Mouse (Mus musculus): ENCODE measurements at regions not wholly inside any gene's neighbourhood (a gene's known extent, or its start where the extent isn't known, plus 50 kb on each side); places are given as distances from the start of the nearest gene placed in this dataset.

DNA sequence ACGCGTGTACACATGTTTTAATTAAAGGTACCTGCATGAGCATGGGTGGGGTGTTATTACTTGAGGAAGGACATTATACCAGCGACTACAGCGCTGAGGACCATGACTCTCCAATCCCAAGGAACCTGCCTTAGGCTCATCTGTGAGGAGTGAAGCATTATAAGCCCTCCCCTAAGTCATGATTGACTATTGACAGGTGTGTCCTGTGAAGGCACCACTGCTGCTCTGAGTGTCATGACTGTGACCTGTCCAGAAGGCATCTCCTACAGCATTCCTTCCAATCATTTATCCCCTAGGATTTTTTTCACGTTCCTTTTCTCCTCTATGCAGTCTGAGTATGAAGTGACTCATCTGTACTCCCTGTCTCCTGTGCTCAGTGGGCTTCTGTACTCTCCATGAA lies 199.9 kb upstream of the Gm9833 start:
- no peak overlapping the region for H3K27ac ChIP-seq
- ATAC-seq (ENCODE audit: insufficient read depth) = no peak
- peaks cover 0 to 3% of the 10 kb centered on the region in 2 experiments; a peak in 3 of 4 replicates for H3K4me1 ChIP-seq (replicated peaks; ENCODE audit: control insufficient read depth in 2 of 2, insufficient read depth in 2 of 2, low read length in 1 of 2)
- H3K36me3 ChIP-seq (replicated peaks; ENCODE audit: control insufficient read depth, insufficient read depth, low read depth) = no peaks in the 10 kb centered on the region
- H3K4me3 ChIP-seq (ENCODE audit: insufficient read depth in 1 of 2, low read depth in 2 of 2, low read length in 2 of 2) = no peak overlapping the region
- TF ChIP-seq CTCF (IDR thresholded peaks at IDR 0.05; ENCODE audit: low read depth) = no peak
- TF ChIP-seq EP300 (IDR thresholded peaks at IDR 0.05; ENCODE audit: low read depth) = no peak
- no peaks in the 10 kb centered on the region for H3K9me3 ChIP-seq (ENCODE audit: control insufficient read depth, low read length)
- no peak overlapping the region for H3K4me2 ChIP-seq (ENCODE audit: low read depth)
- WGBS (ENCODE audit: insufficient replicate concordance) = 58% methylated on average over 5 of the region's 5 CpGs
- H3K9ac ChIP-seq (replicated peaks) = no peak overlapping the region
- no peak for DNase-seq (ENCODE audit: low read depth in 3 of 3, low spot score in 3 of 3)
- H3K27me3 ChIP-seq (ENCODE audit: control insufficient read depth, insufficient read depth, low read length) = no peaks in the 10 kb centered on the region

DNA sequence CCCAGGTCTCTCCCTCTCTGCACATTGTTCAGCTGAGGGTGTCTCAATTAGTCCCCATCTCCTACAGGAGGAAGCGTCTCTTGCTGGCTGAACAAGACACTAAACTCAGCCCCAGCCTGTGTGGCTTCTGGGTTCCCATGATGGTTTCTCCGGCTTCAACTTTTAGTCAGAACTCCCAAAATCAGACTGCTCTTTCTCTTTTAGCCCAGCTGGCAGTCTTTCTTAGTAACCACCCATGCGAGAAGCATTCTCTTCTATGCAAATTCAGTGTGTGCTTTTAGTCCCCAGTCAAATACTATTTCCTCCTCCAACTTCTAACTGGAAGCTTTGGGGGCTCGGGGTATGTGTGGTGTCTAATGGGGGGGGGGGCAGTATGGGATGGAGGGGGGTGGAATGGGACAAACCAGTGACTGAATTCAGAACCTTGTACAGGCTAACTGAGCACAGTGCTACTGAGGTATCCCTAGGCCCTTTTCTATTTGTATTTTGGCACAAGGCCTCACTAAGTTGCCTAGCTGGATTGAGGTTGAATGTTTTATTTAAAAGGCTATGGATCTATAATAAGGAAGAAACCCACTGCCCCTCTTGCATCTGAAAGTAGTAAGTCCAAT lies 194.9 kb upstream of the Gm9833 start:
- Histone ChIP-seq H3K9me3 (ENCODE audit: control insufficient read depth, low read length) (no peaks in the 10 kb centered on the region), H3K9ac (replicated peaks) (no peak overlapping the region), H3K4me1 (replicated peaks; ENCODE audit: control insufficient read depth in 2 of 2, insufficient read depth in 2 of 2, low read length in 1 of 2) (peaks cover 0 to 4% of the 10 kb centered on the region in 2 experiments; a peak in 1 of 4 replicates), H3K36me3 (replicated peaks; ENCODE audit: control insufficient read depth, insufficient read depth, low read depth) (no peaks in the 10 kb centered on the region), H3K4me2 (ENCODE audit: low read depth) (no peak overlapping the region), H3K27me3 (ENCODE audit: control insufficient read depth, insufficient read depth, low read length) (no peaks in the 10 kb centered on the region), H3K4me3 (ENCODE audit: insufficient read depth in 1 of 2, low read depth in 2 of 2, low read length in 2 of 2) (no peak overlapping the region), H3K27ac (no peak overlapping the region)
- 55% methylated on average over 4 of the region's 4 CpGs for WGBS (ENCODE audit: insufficient replicate concordance)
- TF ChIP-seq CTCF (IDR thresholded peaks at IDR 0.05; ENCODE audit: low read depth) = no peak
- TF ChIP-seq EP300 (IDR thresholded peaks at IDR 0.05; ENCODE audit: low read depth) = no peak
- ATAC-seq (ENCODE audit: insufficient read depth) = no peak
- no peak for DNase-seq (ENCODE audit: low read depth in 3 of 3, low spot score in 3 of 3)

DNA sequence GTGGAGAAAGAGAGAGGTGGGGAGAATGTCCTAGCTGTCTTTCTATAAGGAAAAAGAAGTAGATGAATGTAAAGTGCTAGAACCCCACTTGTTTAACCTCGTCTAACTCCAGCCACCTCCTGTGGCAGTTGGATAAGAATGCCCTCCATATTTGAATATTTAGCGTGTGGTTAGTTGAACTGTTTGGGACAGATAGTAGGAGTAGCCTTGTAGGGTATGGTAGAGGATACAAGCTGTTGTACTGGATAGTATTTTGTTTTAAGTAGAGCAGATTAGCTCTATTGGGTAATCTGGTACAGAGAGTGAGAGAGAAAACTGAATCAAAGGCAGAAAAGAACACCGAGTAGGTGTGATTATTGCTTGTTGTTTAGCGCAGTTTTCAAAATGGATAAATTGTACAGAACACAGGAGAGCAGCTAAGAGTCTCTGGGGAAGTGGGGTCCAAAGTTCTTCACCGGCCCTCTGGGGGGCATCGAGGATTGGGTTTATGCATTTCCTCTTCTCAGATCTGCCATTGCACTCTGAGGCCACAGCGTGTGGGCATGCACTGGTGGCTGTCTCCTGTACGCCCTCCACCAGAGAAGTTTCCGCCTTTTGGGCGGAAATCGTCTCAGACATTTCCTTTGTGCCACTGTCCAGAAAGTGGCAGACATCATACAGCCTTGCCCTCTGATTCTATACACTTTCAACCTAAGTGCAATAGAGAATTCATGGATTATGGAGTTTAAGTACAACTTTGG lies 192.3 kb upstream of the Gm9833 start:
- DNase-seq (ENCODE audit: low read depth in 3 of 3, low spot score in 3 of 3) (no peak), ATAC-seq (ENCODE audit: insufficient read depth) (peak; percentile 26; the same call in 1 of the 2 replicates)
- 42% methylated on average over 11 of the region's 11 CpGs for WGBS (ENCODE audit: insufficient replicate concordance)
- Histone ChIP-seq H3K4me2 (ENCODE audit: low read depth) (no peak overlapping the region), H3K36me3 (replicated peaks; ENCODE audit: control insufficient read depth, insufficient read depth, low read depth) (no peaks in the 10 kb centered on the region), H3K4me3 (ENCODE audit: insufficient read depth in 1 of 2, low read depth in 2 of 2, low read length in 2 of 2) (no peak overlapping the region), H3K27ac (no peak overlapping the region), H3K27me3 (ENCODE audit: control insufficient read depth, insufficient read depth, low read length) (no peaks in the 10 kb centered on the region), H3K4me1 (replicated peaks; ENCODE audit: control insufficient read depth in 2 of 2, insufficient read depth in 2 of 2, low read length in 1 of 2) (peaks cover 0 to 4% of the 10 kb centered on the region in 2 experiments; a peak in 1 of 4 replicates), H3K9me3 (ENCODE audit: control insufficient read depth, low read length) (no peaks in the 10 kb centered on the region), H3K9ac (replicated peaks) (no peak overlapping the region)
- TF ChIP-seq EP300 (IDR thresholded peaks at IDR 0.05; ENCODE audit: low read depth) (no peak), CTCF (IDR thresholded peaks at IDR 0.05; ENCODE audit: low read depth) (no peak)

- ATAC-seq (ENCODE audit: insufficient read depth) (no peak), DNase-seq (ENCODE audit: low read depth in 3 of 3, low spot score in 3 of 3) (no peak)
- Histone ChIP-seq H3K4me2 (ENCODE audit: low read depth) (no peak overlapping the region), H3K4me1 (replicated peaks; ENCODE audit: control insufficient read depth in 2 of 2, insufficient read depth in 2 of 2, low read length in 1 of 2) (peaks cover 0 to 4% of the 10 kb centered on the region in 2 experiments; a peak in 1 of 4 replicates), H3K4me3 (ENCODE audit: insufficient read depth in 1 of 2, low read depth in 2 of 2, low read length in 2 of 2) (no peak overlapping the region), H3K27me3 (ENCODE audit: control insufficient read depth, insufficient read depth, low read length) (no peaks in the 10 kb centered on the region), H3K36me3 (replicated peaks; ENCODE audit: control insufficient read depth, insufficient read depth, low read depth) (no peaks in the 10 kb centered on the region), H3K9me3 (ENCODE audit: control insufficient read depth, low read length) (no peaks in the 10 kb centered on the region), H3K9ac (replicated peaks) (no peak overlapping the region), H3K27ac (no peak overlapping the region)
- TF ChIP-seq CTCF (IDR thresholded peaks at IDR 0.05; ENCODE audit: low read depth) = no peak
- no peak for TF ChIP-seq EP300 (IDR thresholded peaks at IDR 0.05; ENCODE audit: low read depth)
- WGBS (ENCODE audit: insufficient replicate concordance) = 56% methylated on average over 5 of the region's 5 CpGs
Observed at GRCm38 (mm10) chr3:9896303-9896702, 191.6 kb upstream of the Gm9833 start.

DNA sequence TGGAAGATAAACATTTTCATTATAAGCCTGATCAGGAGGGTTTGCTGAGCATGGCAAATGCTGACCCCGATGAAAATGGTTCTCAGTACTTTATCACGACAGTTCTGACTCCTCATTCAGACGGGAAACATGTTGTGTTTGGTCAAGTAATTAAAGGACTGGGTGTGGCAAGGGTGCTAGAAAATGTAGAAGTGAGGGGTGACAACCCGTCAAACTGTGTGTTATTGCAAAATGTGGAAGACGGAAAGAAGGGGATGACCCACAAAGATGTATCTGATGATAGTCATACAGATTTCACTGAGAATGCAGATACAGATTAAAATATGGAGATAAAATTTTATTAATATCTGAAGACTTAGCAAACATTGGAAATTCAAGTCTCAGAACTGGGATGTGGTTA lies 186.2 kb upstream of the Gm9833 start:
- Histone ChIP-seq H3K4me2 (ENCODE audit: low read depth) (no peak overlapping the region), H3K9me3 (ENCODE audit: control insufficient read depth, low read length) (no peaks in the 10 kb centered on the region), H3K4me1 (replicated peaks; ENCODE audit: control insufficient read depth in 2 of 2, insufficient read depth in 2 of 2, low read length in 1 of 2) (0 out of 4 replicates have a peak, but pooled peaks cover 0 to 2% of the 10 kb centered on the region in 2 experiments), H3K27me3 (ENCODE audit: control insufficient read depth, insufficient read depth, low read length) (no peaks in the 10 kb centered on the region), H3K4me3 (ENCODE audit: insufficient read depth in 1 of 2, low read depth in 2 of 2, low read length in 2 of 2) (no peak overlapping the region), H3K36me3 (replicated peaks; ENCODE audit: control insufficient read depth, insufficient read depth, low read depth) (no peaks in the 10 kb centered on the region), H3K27ac (no peak overlapping the region), H3K9ac (replicated peaks) (no peak overlapping the region)
- ATAC-seq (ENCODE audit: insufficient read depth) = no peak
- DNase-seq (ENCODE audit: low read depth in 3 of 3, low spot score in 3 of 3) = no peak
- 47% methylated on average over 5 of the region's 5 CpGs for WGBS (ENCODE audit: insufficient replicate concordance)
- TF ChIP-seq CTCF (IDR thresholded peaks at IDR 0.05; ENCODE audit: low read depth) = no peak
- TF ChIP-seq EP300 (IDR thresholded peaks at IDR 0.05; ENCODE audit: low read depth) = no peak

All from liver, embryonic 14.5 days (tissue).